Mouse (Mus musculus): ENCODE measurements around the gene Rpl23a. TPM values are rescaled to one million over a fixed set of nuclear protein-coding genes. Genes with fewer than 3 reads are reported as not detected.
"Not testable (repeated sequence)": the region's sequence is repeated elsewhere in the genome, so short reads cannot be mapped to it uniquely, and the experiment has no call there.

Rpl23a gene
- polyA plus RNA-seq, 1 experiment from 2014 or later: 1,230 TPM

DNA sequence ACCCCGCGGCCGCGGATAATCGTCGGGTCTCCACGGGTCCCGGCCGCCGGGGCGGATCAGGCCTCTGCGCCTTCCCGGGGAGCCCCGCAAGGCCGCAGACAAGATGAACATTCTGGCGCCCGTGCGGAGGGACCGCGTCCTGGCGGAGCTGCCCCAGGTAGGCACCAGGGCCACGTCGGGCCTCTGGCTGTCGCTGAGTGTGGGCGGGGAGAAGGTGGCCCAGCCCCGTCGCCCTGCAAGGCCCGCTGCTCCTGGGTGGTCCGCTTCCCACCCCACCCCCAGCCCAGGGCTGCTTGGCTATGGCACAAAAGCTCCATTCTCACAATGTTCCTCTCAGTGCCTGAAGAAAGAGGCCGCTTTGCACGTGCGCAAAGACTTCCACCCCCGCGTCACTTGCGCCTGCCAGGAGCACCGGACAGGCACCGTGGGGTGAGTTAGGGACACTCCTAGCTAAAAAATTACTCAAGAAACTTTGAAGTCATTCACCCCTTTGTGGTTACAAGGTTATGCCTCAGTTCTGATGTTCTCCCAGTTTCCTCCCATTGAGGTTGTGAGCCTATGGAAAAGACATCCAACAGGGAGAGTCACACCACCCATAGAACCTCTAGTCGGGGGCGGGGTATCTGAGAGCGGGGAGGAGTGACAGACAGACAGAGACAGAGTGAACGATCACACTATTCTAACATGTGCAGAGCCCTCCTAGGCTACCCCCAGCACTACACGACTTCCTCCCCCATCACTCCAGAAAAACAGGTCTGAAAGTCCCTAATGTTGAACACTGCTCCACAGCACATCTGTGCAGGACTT is 6.1 kb upstream of the Rpl23a start:
- ATAC-seq (ENCODE audit: insufficient read depth, low FRiP score, low TSS enrichment): peak; percentile 90
- Histone ChIP-seq H3K9ac (ENCODE audit: low read length) (peak overlapping the region; percentile 83), H3K27me3 (ENCODE audit: control insufficient read depth, insufficient read depth, low read length) (no peaks in the 10 kb centered on the region), H3K27ac (ENCODE audit: low read depth, low read length) (peak overlapping the region; percentile 92), H3K4me1 (ENCODE audit: control insufficient read depth, insufficient read depth, low read length) (peaks cover 7% of the 10 kb centered on the region; the same call in 1 of the 2 replicates), H3K36me3 (ENCODE audit: control insufficient read depth, insufficient read depth, low read length) (peaks cover 8% of the 10 kb centered on the region), H3K4me2 (ENCODE audit: low read depth) (peak overlapping the region; percentile 52), H3K4me3 (ENCODE audit: low read depth, low read length) (peak overlapping the region; percentile 65), H3K9me3 (ENCODE audit: control insufficient read depth, low read length) (no peaks in the 10 kb centered on the region)
- WGBS: under 1% methylated on average over 42 of the region's 42 CpGs
- DNase-seq (ENCODE audit: low spot score): peak; percentile 94

- H3K4me2 ChIP-seq (ENCODE audit: low read depth): peak within 1 kb of the TSS; percentile 52
- H3K27me3 ChIP-seq (ENCODE audit: control insufficient read depth, insufficient read depth, low read length): no peaks in the 10 kb centered on the region
- H3K4me1 ChIP-seq (ENCODE audit: control insufficient read depth, insufficient read depth, low read length): peaks cover 7% of the 10 kb centered on the region; the same call in 1 of the 2 replicates
- H3K9me3 ChIP-seq (ENCODE audit: control insufficient read depth, low read length): no peaks in the 10 kb centered on the region
- DNase-seq (ENCODE audit: low spot score): peak; percentile 88
- peak within 1 kb of the TSS; percentile 65 for H3K4me3 ChIP-seq (ENCODE audit: low read depth, low read length)
- peak within 1 kb of the TSS; percentile 83 for H3K9ac ChIP-seq (ENCODE audit: low read length)
- peak; percentile 69 for ATAC-seq (ENCODE audit: insufficient read depth, low FRiP score, low TSS enrichment)
- peak within 1 kb of the TSS; percentile 92 for H3K27ac ChIP-seq (ENCODE audit: low read depth, low read length)
- WGBS: under 1% methylated on average over 47 of the region's 80 CpGs
- peaks cover 8% of the 10 kb centered on the region for H3K36me3 ChIP-seq (ENCODE audit: control insufficient read depth, insufficient read depth, low read length)
These were observed 5.2 kb upstream of the Rpl23a start, which contains the start of gene Rab34 for GRCm38 (mm10) chr11:78188331-78189233. Gene Rab34 (plus strand): TSS chr11:78188430.

- H3K4me3 ChIP-seq (ENCODE audit: low read depth, low read length); H3K9ac ChIP-seq (ENCODE audit: low read length); H3K27ac ChIP-seq (ENCODE audit: low read depth, low read length); H3K36me3 ChIP-seq (ENCODE audit: control insufficient read depth, insufficient read depth, low read length); H3K27me3 ChIP-seq (ENCODE audit: control insufficient read depth, insufficient read depth, low read length); DNase-seq (ENCODE audit: low spot score); ATAC-seq (ENCODE audit: insufficient read depth, low FRiP score, low TSS enrichment); H3K4me2 ChIP-seq (ENCODE audit: low read depth); H3K9me3 ChIP-seq (ENCODE audit: control insufficient read depth, low read length): not testable (repeated sequence)
- 92% methylated on average over 6 of the region's 6 CpGs for WGBS
- peaks cover 12% of the 10 kb centered on the region for H3K4me1 ChIP-seq (ENCODE audit: control insufficient read depth, insufficient read depth, low read length)
These were observed 1.3 kb upstream of the Rpl23a start for GRCm38 (mm10) chr11:78184702-78185101.

GRCm38 (mm10) chr11:78183884-78184514 is 615 bp upstream of the Rpl23a start:
- peak overlapping the region; percentile 61 for H3K4me2 ChIP-seq (ENCODE audit: low read depth)
- no peaks in the 10 kb centered on the region for H3K27me3 ChIP-seq (ENCODE audit: control insufficient read depth, insufficient read depth, low read length)
- H3K36me3 ChIP-seq (ENCODE audit: control insufficient read depth, insufficient read depth, low read length): peaks cover 7% of the 10 kb centered on the region; the same call in 1 of the 2 replicates
- H3K27ac ChIP-seq (ENCODE audit: low read depth, low read length): no peak overlapping the region
- ATAC-seq (ENCODE audit: insufficient read depth, low FRiP score, low TSS enrichment): 0 out of 2 replicates have a peak, but pooled peaks have one; percentile 8
- no peaks in the 10 kb centered on the region for H3K9me3 ChIP-seq (ENCODE audit: control insufficient read depth, low read length)
- 51% methylated on average over 10 of the region's 10 CpGs for WGBS
- H3K4me1 ChIP-seq (ENCODE audit: control insufficient read depth, insufficient read depth, low read length): peaks cover 15% of the 10 kb centered on the region
- H3K4me3 ChIP-seq (ENCODE audit: low read depth, low read length): no peak overlapping the region
- no peak for DNase-seq (ENCODE audit: low spot score)
- no peak overlapping the region for H3K9ac ChIP-seq (ENCODE audit: low read length)

DNA sequence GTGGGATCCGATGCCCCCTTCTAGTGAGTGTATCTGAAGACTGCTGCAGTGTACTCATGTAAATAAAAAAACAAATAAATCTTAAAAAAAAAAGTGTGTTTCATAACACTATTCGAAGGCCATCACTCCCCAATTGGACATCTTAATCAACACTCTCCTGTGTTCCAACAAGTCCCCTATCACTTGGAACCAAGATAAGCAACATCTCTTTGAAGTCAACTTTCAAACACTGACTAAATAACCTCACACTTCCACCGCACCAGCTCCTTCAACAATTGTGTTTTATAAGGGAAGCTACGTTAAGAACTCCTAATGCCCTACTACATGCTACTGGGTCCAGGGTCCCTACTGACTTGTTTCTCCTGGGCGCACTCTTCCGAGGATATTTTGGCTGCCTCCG is 934 bp downstream of the Rpl23a start:
- H3K4me2 ChIP-seq (ENCODE audit: low read depth): peak overlapping the region; percentile 61
- ATAC-seq (ENCODE audit: insufficient read depth, low FRiP score, low TSS enrichment) (no peak), DNase-seq (ENCODE audit: low spot score) (no peak)
- H3K9me3 ChIP-seq (ENCODE audit: control insufficient read depth, low read length): no peaks in the 10 kb centered on the region
- WGBS: 8% methylated on average over 7 of the region's 7 CpGs
- peak overlapping the region; percentile 85 for H3K4me3 ChIP-seq (ENCODE audit: low read depth, low read length)
- H3K36me3 ChIP-seq (ENCODE audit: control insufficient read depth, insufficient read depth, low read length): peaks cover 7% of the 10 kb centered on the region; the same call in 1 of the 2 replicates
- H3K27me3 ChIP-seq (ENCODE audit: control insufficient read depth, insufficient read depth, low read length): no peaks in the 10 kb centered on the region
- H3K27ac ChIP-seq (ENCODE audit: low read depth, low read length): no peak overlapping the region
- H3K4me1 ChIP-seq (ENCODE audit: control insufficient read depth, insufficient read depth, low read length): peaks cover 22% of the 10 kb centered on the region
- peak overlapping the region; percentile 87 for H3K9ac ChIP-seq (ENCODE audit: low read length)

- Histone ChIP-seq H3K27ac (ENCODE audit: low read depth, low read length) (no peak overlapping the region), H3K9me3 (ENCODE audit: control insufficient read depth, low read length) (no peaks in the 10 kb centered on the region), H3K9ac (ENCODE audit: low read length) (peak overlapping the region; percentile 87; the same call in 1 of the 2 replicates), H3K4me2 (ENCODE audit: low read depth) (peak overlapping the region; percentile 61), H3K4me1 (ENCODE audit: control insufficient read depth, insufficient read depth, low read length) (peaks cover 25% of the 10 kb centered on the region), H3K36me3 (ENCODE audit: control insufficient read depth, insufficient read depth, low read length) (peaks cover 7% of the 10 kb centered on the region; the same call in 1 of the 2 replicates), H3K27me3 (ENCODE audit: control insufficient read depth, insufficient read depth, low read length) (no peaks in the 10 kb centered on the region), H3K4me3 (ENCODE audit: low read depth, low read length) (peak overlapping the region; percentile 85)
- WGBS: 52% methylated on average over 2 of the region's 2 CpGs
- no peak for DNase-seq (ENCODE audit: low spot score)
- no peak for ATAC-seq (ENCODE audit: insufficient read depth, low FRiP score, low TSS enrichment)
These were observed 1.5 kb downstream of the Rpl23a start for GRCm38 (mm10) chr11:78181830-78182357.

- DNase-seq (ENCODE audit: low spot score) (no peak), ATAC-seq (ENCODE audit: insufficient read depth, low FRiP score, low TSS enrichment) (no peak)
- whole genome bisulfite sequencing: 78% methylated on average over 6 of the region's 6 CpGs
- Histone ChIP-seq H3K4me3 (ENCODE audit: low read depth, low read length) (no peak overlapping the region), H3K4me1 (ENCODE audit: control insufficient read depth, insufficient read depth, low read length) (peaks cover 25% of the 10 kb centered on the region), H3K9me3 (ENCODE audit: control insufficient read depth, low read length) (no peaks in the 10 kb centered on the region), H3K4me2 (ENCODE audit: low read depth) (no peak overlapping the region; the same call in 1 of the 2 replicates), H3K27ac (ENCODE audit: low read depth, low read length) (no peak overlapping the region), H3K36me3 (ENCODE audit: control insufficient read depth, insufficient read depth, low read length) (peaks cover 7% of the 10 kb centered on the region; the same call in 1 of the 2 replicates), H3K9ac (ENCODE audit: low read length) (no peak overlapping the region), H3K27me3 (ENCODE audit: control insufficient read depth, insufficient read depth, low read length) (no peaks in the 10 kb centered on the region)
These were observed 3.2 kb downstream of the Rpl23a start for GRCm38 (mm10) chr11:78180081-78180761.

Data from neural tube, embryonic 11.5 days (tissue).